Comparison of ENCODE assay signal across 17 mouse cellular contexts in genomic region chr11:87318956-87319708, GRCm38 (mm10). TPM values are rescaled to one million over a fixed set of nuclear protein-coding genes. Genes with fewer than 3 reads are reported as not detected.
DNase-seq lines count a peak whose midpoint lies in the region; ATAC-seq and TF ChIP-seq lines count a peak whose summit lies in the region.
"Had no signal": no experiment of that assay in that cellular context is flagged by ENCODE, and none has a peak within 500 bp of the region (broad histone marks: within the 10 kb centered on the region; RNA-seq: fewer than 3 reads in every experiment).

No protein-coding gene starts in this region.

- peak; percentile 61 for ATAC-seq in forebrain, embryonic 16.5 days
- ATAC-seq: intestine, embryonic 15.5 days had no signal

- no peak overlapping the region for H3K9ac ChIP-seq in forebrain, embryonic 16.5 days (replicated peaks; ENCODE audit: low read depth, low read length)
- H3K9ac ChIP-seq: intestine, embryonic 15.5 days; lung, embryonic 15.5 days had no signal

- H3K4me1 ChIP-seq in forebrain, embryonic 16.5 days (replicated peaks; ENCODE audit: control insufficient read depth, insufficient read depth, low read length) = peaks cover 14% of the 10 kb centered on the region
- no peaks in the 10 kb centered on the region for H3K4me1 ChIP-seq in lung, adult 2 months (ENCODE audit: control insufficient read depth, insufficient read depth, low read length)
- H3K4me1 ChIP-seq: intestine, embryonic 15.5 days; lung, embryonic 15.5 days; megakaryocyte, embryonic 14.5 days had no signal

- H3K27me3 ChIP-seq in forebrain, embryonic 16.5 days (replicated peaks; ENCODE audit: control insufficient read depth, insufficient read depth, low read length) = no peaks in the 10 kb centered on the region
- H3K27me3 ChIP-seq: intestine, embryonic 15.5 days; lung, embryonic 15.5 days had no signal

- no peak for TF ChIP-seq CTCF in lung, adult 2 months (IDR thresholded peaks at IDR 0.05; ENCODE audit: insufficient read depth, low read length)

- H3K36me3 ChIP-seq in forebrain, embryonic 16.5 days (ENCODE audit: control insufficient read depth, insufficient read depth) = no peaks in the 10 kb centered on the region
- H3K36me3 ChIP-seq: intestine, embryonic 15.5 days; lung, embryonic 15.5 days had no signal

- no peak for TF ChIP-seq POLR2A in lung, adult 2 months (IDR thresholded peaks at IDR 0.05; ENCODE audit: borderline replicate concordance, extremely low read depth, low read depth, low read length)

- no peak overlapping the region for H3K4me3 ChIP-seq in forebrain, embryonic 16.5 days (replicated peaks; ENCODE audit: low read length)
- no peak overlapping the region for H3K4me3 ChIP-seq in lung, adult 2 months (replicated peaks; ENCODE audit: extremely low read depth, low read depth, low read length)
- H3K4me3 ChIP-seq: intestine, embryonic 15.5 days; lung, embryonic 15.5 days; megakaryocyte, embryonic 14.5 days had no signal

- peak overlapping the region; percentile 49 for H3K27ac ChIP-seq in forebrain, embryonic 16.5 days (ENCODE audit: low read length)
- H3K27ac ChIP-seq: intestine, embryonic 15.5 days; lung, embryonic 15.5 days had no signal

- peak overlapping the region; percentile 9; the same call in 1 of the 2 replicates for H3K4me2 ChIP-seq in forebrain, embryonic 16.5 days (ENCODE audit: low read length)
- H3K4me2 ChIP-seq: intestine, embryonic 15.5 days; lung, embryonic 15.5 days had no signal

- WGBS in forebrain, embryonic 16.5 days = 53% methylated on average over 9 of the region's 9 CpGs
- 85% methylated on average over 9 of the region's 9 CpGs for WGBS in lung, adult 2 months

- no peaks in the 10 kb centered on the region for H3K9me3 ChIP-seq in forebrain, embryonic 16.5 days (ENCODE audit: control insufficient read depth, low read length)
- H3K9me3 ChIP-seq: intestine, embryonic 15.5 days; lung, embryonic 15.5 days; megakaryocyte, embryonic 14.5 days had no signal

- peak; percentile 73 for DNase-seq in heart, adult 11 months
- no peak for DNase-seq in heart, adult 9 months (ENCODE audit: low spot score in 2 of 2)
- peak; percentile 53 for DNase-seq in layer of hippocampus, adult 9-10 months (ENCODE audit: low spot score)
- no peak for DNase-seq in layer of hippocampus, postnatal 25 days (ENCODE audit: extremely low spot score in 1 of 2, low spot score in 1 of 2)
- DNase-seq in cerebellum, adult 11-12 months = peak; percentile 66
- DNase-seq in kidney, postnatal 25 days = no peak
- no peak for DNase-seq in lung, adult 2 months
- DNase-seq: adrenal gland, postnatal 14 days; B cell, adult 2 months; gastrocnemius, postnatal 25 days; kidney, postnatal 36 days; right cerebral cortex, postnatal 14 days; thymus, adult 18-20 months had no signal

RNA-seq across cellular contexts. Expression of gene Ppm1e, which starts 39.7 kb away (rescaled TPM):
- 100 to 1,000 TPM; 265 to 273 TPM for total RNA-seq in layer of hippocampus, postnatal 25 days (2021)
- 23.1 and 26.5 TPM in 2 replicates for polyA plus RNA-seq in forebrain, embryonic 16.5 days (2015; fragmentation: Nextera tagmentation; extraction: Ambion mirVana)
- polyA plus RNA-seq in lung, adult 2 months (2012; rRNA removed) = 0.27 and 0.46 TPM in 2 replicates

Comparison
In these comparisons a context has a peak if more than half of its experiments do, and no peak if none do; other contexts are left out.
1. DNase-seq: peak in heart, adult 11 months (single experiment), layer of hippocampus, adult 9-10 months (single experiment) and cerebellum, adult 11-12 months (single experiment); none in heart, adult 9 months (0 of 2), layer of hippocampus, postnatal 25 days (0 of 2), kidney, postnatal 25 days (0 of 2) and lung, adult 2 months (single experiment).
2. RNA of gene Ppm1e, which starts 39.7 kb away (polyA plus RNA-seq): 23.1 to 26.5 TPM in forebrain, embryonic 16.5 days; 0.27 to 0.46 TPM in lung, adult 2 months; every median in the first group is over 10 times any median in the second.